Mouse (Mus musculus) A20 (cell line): ENCODE measurements at regions not wholly inside any gene's neighbourhood (a gene's known extent, or its start where the extent isn't known, plus 50 kb on each side); places are given as distances from the start of the nearest gene placed in this dataset.

ENCODE experiments used
- DNase-seq: peaks from one replicate; pipeline ENCODE4 v3.0.0-alpha.2; 2011; ENCODE audit warnings: low read depth, low spot score

GRCm38 (mm10) chr1:35580474-35580873, 487.7 kb upstream of the Hs6st1 start:
- DNase-seq, result no peak

- DNase-seq, result no peak
Measured at GRCm38 (mm10) chr1:35587900-35588299, 480.3 kb upstream of the Hs6st1 start.

GRCm38 (mm10) chr1:35588939-35589338, 479.3 kb upstream of the Hs6st1 start:
- no peak for DNase-seq

- DNase-seq, result no peak
Measured at GRCm38 (mm10) chr1:35600847-35601246, 467.4 kb upstream of the Hs6st1 start.

- DNase-seq, result peak; percentile 38
Measured at GRCm38 (mm10) chr1:35615131-35615530, 453.1 kb upstream of the Hs6st1 start.

- peak; percentile 84 for DNase-seq
Measured at GRCm38 (mm10) chr1:35619476-35619875, 448.7 kb upstream of the Hs6st1 start.

GRCm38 (mm10) chr1:35642595-35642994, 425.6 kb upstream of the Hs6st1 start:
- DNase-seq, result no peak

GRCm38 (mm10) chr1:35653119-35653956, 414.9 kb upstream of the Hs6st1 start:
- DNase-seq, result peak; percentile 89

- no peak for DNase-seq
Measured at GRCm38 (mm10) chr1:35663006-35663405, 405.2 kb upstream of the Hs6st1 start.

- no peak for DNase-seq
Measured at GRCm38 (mm10) chr1:35673524-35673923, 394.7 kb upstream of the Hs6st1 start.

- peak; percentile 50 for DNase-seq
Measured at GRCm38 (mm10) chr1:35673992-35674391, 394.2 kb upstream of the Hs6st1 start.

- DNase-seq, result no peak
Measured at GRCm38 (mm10) chr1:35682511-35682949, 385.7 kb upstream of the Hs6st1 start.

GRCm38 (mm10) chr1:35685651-35686050, 382.5 kb upstream of the Hs6st1 start:
- DNase-seq, result peak; percentile 71

GRCm38 (mm10) chr1:35694349-35694748, 373.9 kb upstream of the Hs6st1 start:
- DNase-seq, result no peak

- no peak for DNase-seq
Measured at GRCm38 (mm10) chr1:35694775-35695591, 373.2 kb upstream of the Hs6st1 start.

- DNase-seq, result no peak
Measured at GRCm38 (mm10) chr1:35697218-35697617, 371.0 kb upstream of the Hs6st1 start.

- DNase-seq, result no peak
Measured at GRCm38 (mm10) chr1:35697834-35698500, 370.2 kb upstream of the Hs6st1 start.

- DNase-seq, result no peak
Measured at GRCm38 (mm10) chr1:35702585-35702984, 365.6 kb upstream of the Hs6st1 start.

- no peak for DNase-seq
Measured at GRCm38 (mm10) chr1:35706336-35706735, 361.9 kb upstream of the Hs6st1 start.

- no peak for DNase-seq
Measured at GRCm38 (mm10) chr1:35708176-35708788, 359.9 kb upstream of the Hs6st1 start.

- no peak for DNase-seq
Measured at GRCm38 (mm10) chr1:35709214-35709613, 359.0 kb upstream of the Hs6st1 start.

- DNase-seq, result no peak
Measured at GRCm38 (mm10) chr1:35713961-35714360, 354.2 kb upstream of the Hs6st1 start.
